Mouse (Mus musculus) limb, embryonic 12.5 days (tissue): ENCODE results near the gene Elavl1. TPM values are rescaled to one million over a fixed set of nuclear protein-coding genes. Genes with fewer than 3 reads are reported as not detected.
A peak's percentile ranks its signal among the peaks of the same experiment; 100 is the strongest.

ENCODE experiments used
- ATAC-seq: fragments of 200-750 bp; cut with Nextera tagmentation; 2 replicates; pipeline ENCODE4 v1.8.0; 2017; ENCODE audit warnings: low read depth, moderate TSS enrichment; ENCODE audit not compliant: insufficient number of reproducible peaks, insufficient read depth, low FRiP score, low TSS enrichment
- H3K27ac ChIP-seq: fragments of 300-500 bp; sonication (generic); 2 replicates; pipeline ENCODE4 v1.5.1; 2016; ENCODE audit warnings: mild to moderate bottlenecking, moderate library complexity
- H3K27me3 ChIP-seq: fragments of 300-500 bp; sonication (generic); 2 replicates; pipeline ENCODE4 v1.6.1; 2016; ENCODE audit warnings: mild to moderate bottlenecking, moderate library complexity
- H3K36me3 ChIP-seq: fragments of 300-500 bp; sonication (generic); 2 replicates; pipeline ENCODE4 v1.6.1; 2016; ENCODE audit warnings: mild to moderate bottlenecking, moderate library complexity
- H3K4me1 ChIP-seq: fragments of 300-500 bp; sonication (generic); replicated peaks from 2 replicates; pipeline ENCODE4 v1.6.1; 2016
- H3K4me2 ChIP-seq: fragments of 300-500 bp; sonication (generic); 2 replicates; pipeline ENCODE4 v1.6.1; 2016; ENCODE audit warnings: mild to moderate bottlenecking, moderate library complexity
- H3K4me3 ChIP-seq: fragments of 300-500 bp; sonication (generic); replicated peaks from 2 replicates; pipeline ENCODE4 v1.5.1; 2016; ENCODE audit warnings: mild to moderate bottlenecking
- H3K9ac ChIP-seq: fragments of 300-500 bp; sonication (generic); replicated peaks from 2 replicates; pipeline ENCODE4 v1.6.1; 2016; ENCODE audit warnings: mild to moderate bottlenecking, moderate library complexity
- H3K9me3 ChIP-seq: fragments of 300-500 bp; sonication (generic); 2 replicates; pipeline ENCODE4 v1.6.1; 2016; ENCODE audit warnings: mild to moderate bottlenecking, moderate library complexity
- WGBS: fragments of 180-500 bp; shearing (Covaris S2); methylation state at CpG from one replicate; pipeline ENCODE4 v1.1.7; 2016; 5-methylcytosine and 5-hydroxymethylcytosine counted together
- polyA plus RNA-seq: library from polyadenylated mRNA; unstranded; fragments of >200 nt; fragmentation: Nextera tagmentation; extraction: Ambion mirVana; gene quantifications from 2 replicates; pipeline ENCODE4 v1.2.1, GENCODE M21; 2016

Gene Elavl1
- polyA plus RNA-seq, 1 experiment from 2014 or later: 367 TPM

DNA sequence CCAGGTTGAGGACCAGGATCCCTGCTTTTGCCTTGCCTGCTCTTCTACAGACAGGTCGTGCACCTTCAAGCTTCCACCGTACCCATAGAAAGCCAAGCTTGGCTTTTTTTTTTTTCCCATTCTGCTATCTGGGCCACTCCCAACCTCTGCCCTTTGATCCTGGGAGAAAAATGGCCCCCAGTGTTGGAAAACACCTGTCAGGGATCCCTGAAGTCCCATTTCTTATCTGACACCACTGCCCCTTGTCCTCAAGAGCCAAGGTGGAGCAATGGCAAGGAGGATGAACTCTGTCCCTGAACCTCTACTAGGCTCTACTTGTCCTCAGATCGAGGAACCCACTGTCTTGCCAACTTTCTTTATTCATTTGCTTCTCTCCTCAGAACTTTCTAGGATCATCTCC lies 25.4 kb upstream of the Elavl1 start:
- Histone ChIP-seq H3K4me1 (0 out of 2 replicates have a peak, but pooled peaks cover 6% of the 10 kb centered on the region), H3K36me3 (no peaks in the 10 kb centered on the region), H3K9me3 (no peaks in the 10 kb centered on the region), H3K27me3 (no peaks in the 10 kb centered on the region), H3K27ac (no peak overlapping the region), H3K4me3 (no peak overlapping the region), H3K9ac (no peak overlapping the region), H3K4me2 (no peak overlapping the region)
- no peak for ATAC-seq
- 86% methylated on average over 3 of the region's 3 CpGs for WGBS

DNA sequence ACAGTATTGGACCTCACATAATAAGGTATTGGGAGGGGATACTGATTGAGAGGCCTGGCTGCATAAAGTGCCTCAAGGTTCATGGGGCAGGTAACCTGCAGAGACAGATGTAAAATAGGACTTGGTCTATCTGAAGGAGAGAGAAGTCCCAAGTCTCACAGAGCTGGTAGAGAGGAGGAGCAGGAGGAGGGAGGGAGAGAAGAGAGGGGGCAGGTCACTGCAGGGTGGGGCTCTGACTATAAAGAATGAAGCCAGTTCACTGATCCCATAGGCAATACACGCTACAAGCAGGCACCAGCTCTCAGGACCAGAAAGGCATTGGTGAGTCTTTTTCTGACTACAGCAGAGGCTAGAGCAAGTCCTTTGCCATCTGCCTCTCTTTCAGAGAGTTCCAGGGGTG lies 24.1 kb upstream of the Elavl1 start:
- WGBS: 64% methylated on average over 1 of the region's 1 CpGs
- no peak overlapping the region for H3K9ac ChIP-seq
- 0 out of 2 replicates have a peak, but pooled peaks cover 6% of the 10 kb centered on the region for H3K4me1 ChIP-seq
- no peak for ATAC-seq
- H3K27ac ChIP-seq: no peak overlapping the region
- H3K36me3 ChIP-seq: no peaks in the 10 kb centered on the region
- no peaks in the 10 kb centered on the region for H3K27me3 ChIP-seq
- no peak overlapping the region for H3K4me2 ChIP-seq
- H3K4me3 ChIP-seq: no peak overlapping the region
- H3K9me3 ChIP-seq: no peaks in the 10 kb centered on the region

DNA sequence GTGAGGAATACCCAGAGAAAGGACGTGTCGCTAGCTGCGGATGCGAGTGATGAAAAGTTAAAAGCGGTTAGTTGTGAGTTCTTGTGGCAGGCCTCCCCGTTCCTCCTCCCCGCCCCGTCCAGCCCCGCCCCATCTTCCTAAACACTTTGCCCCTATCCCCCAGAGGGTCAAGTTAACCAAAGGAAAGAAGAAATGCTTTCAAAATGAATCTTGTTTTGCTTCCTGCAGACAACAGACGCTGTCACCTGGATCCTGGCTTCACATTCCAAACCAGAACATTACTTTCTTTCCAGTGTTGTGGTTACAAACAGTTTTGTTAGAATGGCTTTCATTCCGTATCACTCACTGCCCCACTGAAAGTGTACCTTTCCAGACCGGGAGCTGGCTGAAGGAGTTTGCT lies 23.1 kb upstream of the Elavl1 start:
- Histone ChIP-seq H3K4me3 (no peak overlapping the region), H3K27ac (no peak overlapping the region), H3K9me3 (no peaks in the 10 kb centered on the region), H3K4me1 (0 out of 2 replicates have a peak, but pooled peaks cover 6% of the 10 kb centered on the region), H3K27me3 (no peaks in the 10 kb centered on the region), H3K9ac (no peak overlapping the region), H3K36me3 (no peaks in the 10 kb centered on the region), H3K4me2 (peak overlapping the region; percentile 39)
- ATAC-seq: no peak
- 30% methylated on average over 12 of the region's 12 CpGs for WGBS

DNA sequence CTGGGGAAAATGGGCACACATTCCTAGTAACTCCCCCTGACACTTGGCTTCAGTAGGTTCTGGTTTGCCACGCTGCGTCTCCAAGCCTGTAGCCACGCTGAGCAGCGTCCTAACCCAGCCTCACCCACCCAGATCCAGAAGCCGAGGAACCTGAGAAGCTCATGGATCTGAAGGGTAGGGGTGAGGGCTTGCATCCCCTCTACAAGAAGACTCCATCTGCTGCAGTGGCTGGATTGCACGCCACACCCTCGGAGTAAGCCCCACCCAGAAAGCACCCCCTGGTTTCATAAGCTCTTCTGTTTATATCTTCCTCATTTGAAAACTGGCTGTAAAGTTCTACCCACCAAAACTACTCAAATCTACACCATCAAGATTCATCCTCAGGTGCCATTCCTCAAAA lies 22.4 kb upstream of the Elavl1 start:
- ATAC-seq: peak; percentile 36; the same call in 1 of the 2 replicates
- H3K4me2 ChIP-seq: peak overlapping the region; percentile 39
- H3K9me3 ChIP-seq: no peaks in the 10 kb centered on the region
- no peak overlapping the region for H3K27ac ChIP-seq
- no peak overlapping the region for H3K4me3 ChIP-seq
- H3K36me3 ChIP-seq: no peaks in the 10 kb centered on the region
- no peaks in the 10 kb centered on the region for H3K27me3 ChIP-seq
- H3K9ac ChIP-seq: no peak overlapping the region
- 53% methylated on average over 7 of the region's 7 CpGs for WGBS
- H3K4me1 ChIP-seq: 0 out of 2 replicates have a peak, but pooled peaks cover 6% of the 10 kb centered on the region

DNA sequence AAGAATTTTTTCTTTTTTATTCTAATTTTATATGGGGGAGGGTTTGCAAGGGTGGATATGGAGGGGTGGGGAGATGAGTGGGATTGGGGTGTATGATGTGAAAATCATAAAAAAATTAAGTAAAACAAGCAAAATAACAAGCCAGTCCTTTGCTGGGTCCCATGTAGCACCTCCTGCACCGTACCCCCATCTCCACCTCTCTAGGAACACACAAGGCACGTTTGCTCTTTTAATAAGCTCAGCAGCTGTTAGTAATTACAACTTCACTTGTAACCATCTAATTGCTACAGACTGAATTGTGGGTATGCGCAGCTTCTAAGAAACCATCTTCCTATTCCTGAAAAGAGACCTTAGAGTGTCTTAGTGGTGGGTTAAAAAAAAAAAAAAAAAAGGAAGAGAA lies 15.0 kb upstream of the Elavl1 start:
- H3K9me3 ChIP-seq: no peaks in the 10 kb centered on the region
- H3K27me3 ChIP-seq: no peaks in the 10 kb centered on the region
- H3K4me1 ChIP-seq: peaks cover 4% of the 10 kb centered on the region; the same call in 1 of the 2 replicates
- H3K4me2 ChIP-seq: no peak overlapping the region
- 38% methylated on average over 3 of the region's 3 CpGs for WGBS
- peaks cover 45% of the 10 kb centered on the region for H3K36me3 ChIP-seq
- no peak for ATAC-seq
- H3K9ac ChIP-seq: no peak overlapping the region
- H3K27ac ChIP-seq: no peak overlapping the region
- no peak overlapping the region for H3K4me3 ChIP-seq

DNA sequence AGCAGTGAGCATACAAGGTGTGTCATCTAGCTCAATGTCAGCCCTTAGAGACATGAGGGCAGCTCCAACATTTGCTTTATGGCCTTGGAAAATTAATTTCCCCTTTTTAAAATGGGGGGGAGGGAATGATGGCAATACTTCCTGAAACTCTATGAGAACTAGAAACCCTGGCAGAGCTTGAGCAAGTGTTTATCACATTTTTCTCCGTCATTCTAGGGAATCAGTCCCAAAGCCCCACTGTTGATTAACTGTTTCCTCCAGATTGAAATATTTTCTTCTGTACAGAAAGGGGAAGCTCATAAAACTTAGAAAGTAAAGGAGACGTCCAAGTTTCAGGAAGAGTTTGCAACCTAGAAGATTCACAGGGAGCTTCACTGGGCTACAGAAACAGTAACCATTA lies 10.5 kb upstream of the Elavl1 start:
- no peak overlapping the region for H3K9ac ChIP-seq
- H3K36me3 ChIP-seq: peaks cover 88% of the 10 kb centered on the region
- H3K4me1 ChIP-seq: peaks cover 4% of the 10 kb centered on the region; the same call in 1 of the 2 replicates
- ATAC-seq: no peak
- 78% methylated on average over 2 of the region's 2 CpGs for WGBS
- no peak overlapping the region for H3K4me3 ChIP-seq
- H3K9me3 ChIP-seq: no peaks in the 10 kb centered on the region
- H3K27me3 ChIP-seq: no peaks in the 10 kb centered on the region
- no peak overlapping the region for H3K4me2 ChIP-seq
- H3K27ac ChIP-seq: no peak overlapping the region

DNA sequence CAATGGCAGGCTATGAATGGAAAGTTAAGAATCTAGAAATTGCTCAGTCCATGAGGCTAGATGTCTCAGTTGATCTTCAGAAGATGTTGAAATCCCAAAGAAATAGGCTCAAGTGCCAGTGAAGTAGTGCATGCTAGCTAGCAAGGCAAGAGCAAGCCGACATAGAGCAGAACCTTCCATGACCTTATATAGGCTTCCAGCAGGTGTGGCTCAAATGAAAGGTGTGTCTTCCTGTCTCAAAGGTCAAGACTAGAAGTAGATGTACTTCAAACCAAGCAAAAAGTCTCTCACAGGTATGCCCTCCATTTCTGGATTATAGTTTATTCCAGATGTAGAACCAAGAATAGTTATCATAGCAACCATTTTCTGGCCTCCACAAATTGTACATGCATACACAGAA lies 8.8 kb upstream of the Elavl1 start:
- H3K36me3 ChIP-seq: peaks cover 97% of the 10 kb centered on the region
- H3K4me3 ChIP-seq: no peak overlapping the region
- no peak overlapping the region for H3K27ac ChIP-seq
- 94% methylated on average over 1 of the region's 1 CpGs for WGBS
- H3K9me3 ChIP-seq: no peaks in the 10 kb centered on the region
- H3K4me1 ChIP-seq: no peaks in the 10 kb centered on the region
- no peak for ATAC-seq
- no peaks in the 10 kb centered on the region for H3K27me3 ChIP-seq
- H3K9ac ChIP-seq: no peak overlapping the region
- no peak overlapping the region for H3K4me2 ChIP-seq

DNA sequence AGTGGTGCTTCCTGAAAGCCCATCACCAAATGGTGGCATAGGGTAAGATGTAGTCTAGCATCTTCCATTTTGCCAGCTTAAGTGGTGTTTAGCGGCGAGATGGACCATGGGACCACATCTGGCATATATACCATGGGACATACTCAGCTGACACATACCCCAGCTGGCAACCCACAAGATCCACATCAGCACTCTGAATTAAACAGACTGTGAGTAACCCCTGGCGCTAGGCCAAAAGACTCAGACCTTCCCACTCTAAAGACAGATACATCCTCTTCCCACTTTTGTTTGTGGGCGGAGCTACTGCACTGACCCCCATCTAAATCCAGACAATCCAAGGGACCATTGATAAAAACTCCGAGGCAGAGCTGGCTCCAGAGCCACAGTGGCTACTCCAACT lies 3.8 kb upstream of the Elavl1 start:
- Histone ChIP-seq H3K27ac (no peak overlapping the region), H3K4me3 (no peak overlapping the region), H3K9me3 (no peaks in the 10 kb centered on the region), H3K4me1 (peaks cover 6% of the 10 kb centered on the region), H3K9ac (no peak overlapping the region), H3K4me2 (no peak overlapping the region), H3K36me3 (peaks cover 66% of the 10 kb centered on the region), H3K27me3 (no peaks in the 10 kb centered on the region)
- no peak for ATAC-seq
- WGBS: 91% methylated on average over 5 of the region's 5 CpGs

DNA sequence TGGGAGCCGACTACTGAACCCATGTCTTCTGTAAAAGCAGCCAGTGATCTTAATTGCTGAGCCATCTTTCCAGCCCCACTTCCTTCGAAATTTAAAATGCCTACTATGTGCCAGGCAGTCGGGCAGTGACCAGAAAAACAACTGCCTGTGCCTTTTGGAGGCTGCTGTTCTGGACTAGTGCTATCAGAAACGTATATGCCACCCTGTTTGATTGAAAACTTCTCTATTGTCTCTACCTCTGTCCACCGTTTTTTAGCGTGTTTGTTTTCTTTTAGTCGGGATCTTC lies 481 bp upstream of the Elavl1 start:
- H3K4me1 ChIP-seq: peaks cover 24% of the 10 kb centered on the region
- H3K4me3 ChIP-seq: peak overlapping the region; percentile 97
- H3K27ac ChIP-seq: peak overlapping the region; percentile 90
- H3K4me2 ChIP-seq: peak overlapping the region; percentile 67
- WGBS: 46% methylated on average over 7 of the region's 7 CpGs
- peaks cover 54% of the 10 kb centered on the region for H3K36me3 ChIP-seq
- ATAC-seq: no peak
- peak overlapping the region; percentile 99 for H3K9ac ChIP-seq
- no peaks in the 10 kb centered on the region for H3K27me3 ChIP-seq
- H3K9me3 ChIP-seq: no peaks in the 10 kb centered on the region

DNA sequence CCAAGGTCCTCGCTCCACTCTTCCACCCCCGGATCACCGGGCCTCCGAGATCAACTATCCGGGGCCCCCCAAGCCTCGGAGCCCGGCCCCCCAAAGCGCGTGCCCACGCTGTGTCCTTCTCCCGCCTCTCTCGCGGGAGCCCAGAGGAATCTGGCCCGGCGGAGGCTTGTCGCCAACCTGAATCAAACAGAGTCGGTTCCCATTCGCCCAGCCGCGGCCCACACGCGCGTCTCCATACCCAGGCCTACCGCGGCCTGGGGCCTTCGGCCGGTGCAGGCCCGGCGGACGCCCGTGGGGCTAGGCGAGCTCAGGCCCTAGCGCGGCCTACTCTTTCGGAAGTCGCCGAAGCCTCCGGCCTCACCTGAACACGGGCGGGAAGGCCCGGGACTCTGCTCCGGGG lies 688 bp downstream of the Elavl1 start:
- Histone ChIP-seq H3K4me2 (peak overlapping the region; percentile 91), H3K9ac (peak overlapping the region; percentile 99), H3K27me3 (no peaks in the 10 kb centered on the region), H3K9me3 (no peaks in the 10 kb centered on the region), H3K4me1 (peaks cover 27% of the 10 kb centered on the region), H3K27ac (peak overlapping the region; percentile 90), H3K36me3 (peaks cover 54% of the 10 kb centered on the region), H3K4me3 (peak overlapping the region; percentile 97)
- under 1% methylated on average over 42 of the region's 42 CpGs for WGBS
- ATAC-seq: peak; percentile 81

DNA sequence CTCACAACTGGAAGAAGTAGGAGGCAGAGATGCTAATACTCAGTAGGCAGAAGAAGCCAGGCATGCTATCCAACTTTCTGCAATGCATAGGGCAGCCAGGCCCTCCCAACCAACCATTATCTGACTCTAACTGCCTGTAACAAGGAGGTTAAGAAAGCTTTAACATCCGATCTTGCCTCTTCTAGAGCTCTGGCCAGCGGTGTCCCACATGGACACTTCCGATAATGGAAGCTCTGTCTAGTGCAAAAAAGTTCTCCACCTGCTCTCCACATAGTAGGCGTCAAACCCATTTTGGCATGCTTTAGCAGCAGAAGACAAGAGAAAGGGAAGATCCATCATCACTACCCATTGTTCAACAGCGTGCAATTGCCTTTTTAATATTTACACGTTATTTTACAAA lies 1.3 kb downstream of the Elavl1 start:
- Histone ChIP-seq H3K9me3 (no peaks in the 10 kb centered on the region), H3K4me2 (peak overlapping the region; percentile 91), H3K4me3 (peak overlapping the region; percentile 97), H3K27ac (peak overlapping the region; percentile 8; the same call in 1 of the 2 replicates), H3K9ac (peak overlapping the region; percentile 99), H3K27me3 (no peaks in the 10 kb centered on the region), H3K4me1 (peaks cover 27% of the 10 kb centered on the region), H3K36me3 (peaks cover 54% of the 10 kb centered on the region)
- ATAC-seq: no peak
- WGBS: 7% methylated on average over 6 of the region's 6 CpGs

DNA sequence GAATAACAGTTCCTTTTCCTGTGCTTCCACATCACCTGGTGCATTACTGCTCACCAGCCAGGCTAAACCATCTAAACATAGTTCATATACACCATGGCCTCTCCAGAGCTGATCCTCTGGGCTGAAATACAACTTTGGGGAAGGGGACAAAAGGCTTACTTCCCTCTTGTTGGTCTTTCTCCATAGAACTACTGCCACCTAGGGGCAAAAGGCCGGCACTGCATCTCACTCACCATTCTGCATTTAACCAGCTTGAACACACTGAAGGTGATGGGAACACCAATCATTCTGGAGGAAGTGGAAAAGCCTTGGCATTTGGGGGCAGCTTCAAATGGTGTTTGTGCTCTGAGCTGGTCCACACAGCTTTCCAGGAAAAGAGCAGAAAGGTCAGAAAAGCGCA lies 2.7 kb downstream of the Elavl1 start:
- ATAC-seq: no peak
- Histone ChIP-seq H3K4me1 (peaks cover 27% of the 10 kb centered on the region), H3K4me2 (peak overlapping the region; percentile 91), H3K9ac (no peak overlapping the region), H3K9me3 (no peaks in the 10 kb centered on the region), H3K36me3 (peaks cover 41% of the 10 kb centered on the region), H3K27ac (no peak overlapping the region), H3K27me3 (no peaks in the 10 kb centered on the region), H3K4me3 (0 out of 2 replicates have a peak overlapping the region, but pooled peaks have one; percentile 97)
- WGBS: 37% methylated on average over 2 of the region's 2 CpGs
